Mouse (Mus musculus): ENCODE measurements around the gene Cxcl1. TPM values are rescaled to one million over a fixed set of nuclear protein-coding genes. Genes with fewer than 3 reads are reported as not detected.
A peak's percentile ranks its signal among the peaks of the same experiment; 100 is the strongest.

The Cxcl1 gene
- polyA plus RNA-seq, 1 experiment, result 1.3 TPM

DNA sequence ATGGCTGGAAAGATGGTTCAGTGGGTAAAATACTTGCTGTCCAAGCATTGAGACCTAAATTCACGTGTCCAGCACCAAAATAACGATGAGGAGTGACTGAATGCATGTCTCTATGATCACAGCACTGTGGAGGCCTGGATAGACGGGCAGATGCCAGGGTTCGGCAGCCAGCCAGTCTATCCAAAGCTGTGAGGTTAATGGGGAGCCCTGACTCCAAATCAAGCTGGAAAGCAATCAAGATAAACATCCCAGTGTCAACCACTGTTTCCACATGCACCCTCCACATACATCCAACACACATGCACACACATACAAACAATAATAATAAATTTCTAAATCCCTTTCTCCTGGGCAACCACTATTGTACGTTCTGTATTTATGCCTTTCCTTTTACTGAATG, 2.4 kb upstream of the Cxcl1 start:
- 77% methylated on average over 5 of the region's 5 CpGs for WGBS
- Histone ChIP-seq H3K36me3 (ENCODE audit: control insufficient read depth, insufficient read depth, low read length) (no peaks in the 10 kb centered on the region), H3K27ac (ENCODE audit: insufficient read depth, low read depth, low read length) (no peak overlapping the region), H3K27me3 (ENCODE audit: control insufficient read depth, insufficient read depth, low read length) (no peaks in the 10 kb centered on the region), H3K4me3 (ENCODE audit: low read depth, low read length) (no peak overlapping the region), H3K4me1 (ENCODE audit: control insufficient read depth, insufficient read depth, insufficient read length, low read length) (peaks cover 5% of the 10 kb centered on the region; the same call in 1 of the 2 replicates)
- TF ChIP-seq POLR2A (IDR thresholded peaks at IDR 0.05; ENCODE audit: low read depth, low read length) (no peak), CTCF (IDR thresholded peaks at IDR 0.05; ENCODE audit: extremely low read depth, insufficient read length, insufficient replicate concordance, low read depth, low read length) (no peak)

DNA sequence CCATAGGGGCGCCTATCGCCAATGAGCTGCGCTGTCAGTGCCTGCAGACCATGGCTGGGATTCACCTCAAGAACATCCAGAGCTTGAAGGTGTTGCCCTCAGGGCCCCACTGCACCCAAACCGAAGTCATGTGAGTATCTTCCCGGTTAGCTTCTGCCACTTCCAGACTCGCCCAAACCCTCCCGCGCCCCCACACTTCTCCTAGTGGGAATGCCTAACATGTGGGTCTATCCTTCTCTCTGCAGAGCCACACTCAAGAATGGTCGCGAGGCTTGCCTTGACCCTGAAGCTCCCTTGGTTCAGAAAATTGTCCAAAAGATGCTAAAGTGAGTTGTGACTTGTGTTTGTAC, 398 bp downstream of the Cxcl1 start:
- 27% methylated on average over 10 of the region's 10 CpGs for WGBS
- TF ChIP-seq CTCF (IDR thresholded peaks at IDR 0.05; ENCODE audit: extremely low read depth, insufficient read length, insufficient replicate concordance, low read depth, low read length), result no peak
- no peak for TF ChIP-seq POLR2A (IDR thresholded peaks at IDR 0.05; ENCODE audit: low read depth, low read length)
- peak overlapping the region; percentile 74 for H3K4me3 ChIP-seq (ENCODE audit: low read depth, low read length)
- peaks cover 3% of the 10 kb centered on the region; the same call in 1 of the 2 replicates for H3K4me1 ChIP-seq (ENCODE audit: control insufficient read depth, insufficient read depth, insufficient read length, low read length)
- no peaks in the 10 kb centered on the region for H3K27me3 ChIP-seq (ENCODE audit: control insufficient read depth, insufficient read depth, low read length)
- no peaks in the 10 kb centered on the region for H3K36me3 ChIP-seq (ENCODE audit: control insufficient read depth, insufficient read depth, low read length)
- no peak overlapping the region for H3K27ac ChIP-seq (ENCODE audit: insufficient read depth, low read depth, low read length)

DNA sequence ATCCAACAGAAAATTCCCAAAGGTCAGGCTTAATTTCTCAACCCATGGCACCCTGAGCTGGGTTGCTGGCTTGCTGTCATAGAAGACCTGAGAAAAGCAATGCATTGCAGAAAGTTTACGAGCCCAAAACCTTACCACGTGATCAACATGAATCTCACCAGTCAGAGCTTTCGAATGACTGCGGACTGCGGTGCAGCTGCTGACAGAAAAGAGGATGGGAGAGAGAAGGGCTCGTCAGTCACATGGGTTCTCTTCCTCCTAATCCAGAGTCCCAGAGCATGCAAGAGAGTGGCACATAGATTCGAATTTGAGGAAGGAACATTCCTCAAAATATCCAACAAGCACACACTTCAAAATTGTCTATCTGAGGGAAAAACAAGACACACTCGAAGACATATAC, 3.2 kb downstream of the Cxcl1 start:
- no peaks in the 10 kb centered on the region for H3K27me3 ChIP-seq (ENCODE audit: control insufficient read depth, insufficient read depth, low read length)
- TF ChIP-seq POLR2A (IDR thresholded peaks at IDR 0.05; ENCODE audit: low read depth, low read length) (no peak), CTCF (IDR thresholded peaks at IDR 0.05; ENCODE audit: extremely low read depth, insufficient read length, insufficient replicate concordance, low read depth, low read length) (no peak)
- no peak overlapping the region for H3K4me3 ChIP-seq (ENCODE audit: low read depth, low read length)
- no peak overlapping the region for H3K27ac ChIP-seq (ENCODE audit: insufficient read depth, low read depth, low read length)
- peaks cover 5% of the 10 kb centered on the region; the same call in 1 of the 2 replicates for H3K4me1 ChIP-seq (ENCODE audit: control insufficient read depth, insufficient read depth, insufficient read length, low read length)
- WGBS, result 69% methylated on average over 8 of the region's 8 CpGs
- no peaks in the 10 kb centered on the region for H3K36me3 ChIP-seq (ENCODE audit: control insufficient read depth, insufficient read depth, low read length)

DNA sequence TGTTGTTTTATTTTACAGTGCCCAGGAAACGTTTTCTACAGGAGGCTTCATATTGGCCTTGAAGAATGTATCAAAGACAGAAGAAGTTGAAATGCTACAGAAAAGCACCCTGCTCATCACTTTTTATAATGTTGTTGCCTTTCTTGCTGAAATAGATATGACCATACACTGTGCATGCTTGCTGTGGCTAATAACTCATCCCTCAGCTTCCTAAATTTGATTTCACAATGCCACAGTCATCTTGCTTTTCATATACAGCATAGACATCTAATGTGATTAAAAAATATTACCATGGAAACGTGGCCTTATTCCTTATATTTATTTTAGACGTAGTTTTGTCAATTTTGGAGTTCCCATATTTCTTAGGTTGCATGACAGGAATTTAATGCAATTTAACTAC, 6.4 kb downstream of the Cxcl1 start:
- Histone ChIP-seq H3K27me3 (ENCODE audit: control insufficient read depth, insufficient read depth, low read length) (no peaks in the 10 kb centered on the region), H3K27ac (ENCODE audit: insufficient read depth, low read depth, low read length) (no peak overlapping the region), H3K36me3 (ENCODE audit: control insufficient read depth, insufficient read depth, low read length) (no peaks in the 10 kb centered on the region), H3K4me3 (ENCODE audit: low read depth, low read length) (no peak overlapping the region), H3K4me1 (ENCODE audit: control insufficient read depth, insufficient read depth, insufficient read length, low read length) (peaks cover 5% of the 10 kb centered on the region; the same call in 1 of the 2 replicates)
- no peak for TF ChIP-seq CTCF (IDR thresholded peaks at IDR 0.05; ENCODE audit: extremely low read depth, insufficient read length, insufficient replicate concordance, low read depth, low read length)
- TF ChIP-seq POLR2A (IDR thresholded peaks at IDR 0.05; ENCODE audit: low read depth, low read length), result no peak
- 67% methylated on average over 3 of the region's 3 CpGs for WGBS

DNA sequence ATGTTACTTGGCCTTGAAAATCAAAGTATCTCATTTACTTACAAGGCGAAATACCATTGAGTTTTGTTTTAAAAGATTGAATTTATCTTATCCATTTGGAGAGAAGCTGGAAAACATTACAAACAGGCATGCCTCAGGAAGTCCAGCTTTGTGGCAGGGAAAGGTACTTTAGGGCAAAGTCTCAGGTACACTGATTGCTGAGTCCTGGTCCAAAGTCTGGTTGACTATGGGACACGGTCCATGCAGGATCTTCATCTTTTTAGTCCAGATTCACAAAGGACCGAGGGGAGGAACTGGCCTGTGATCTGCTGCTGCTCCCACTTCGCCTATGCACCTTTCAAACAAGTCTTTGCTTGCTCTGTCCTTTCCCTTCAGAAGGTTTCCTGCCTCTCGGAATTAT, 8.3 kb downstream of the Cxcl1 start:
- Histone ChIP-seq H3K4me1 (ENCODE audit: control insufficient read depth, insufficient read depth, insufficient read length, low read length) (peaks cover 11% of the 10 kb centered on the region), H3K36me3 (ENCODE audit: control insufficient read depth, insufficient read depth, low read length) (no peaks in the 10 kb centered on the region), H3K4me3 (ENCODE audit: low read depth, low read length) (no peak overlapping the region), H3K27ac (ENCODE audit: insufficient read depth, low read depth, low read length) (0 out of 2 replicates have a peak overlapping the region, but pooled peaks have one; percentile 26), H3K27me3 (ENCODE audit: control insufficient read depth, insufficient read depth, low read length) (no peaks in the 10 kb centered on the region; the same call in none of the 2 replicates)
- WGBS, result 59% methylated on average over 5 of the region's 5 CpGs
- TF ChIP-seq CTCF (IDR thresholded peaks at IDR 0.05; ENCODE audit: extremely low read depth, insufficient read length, insufficient replicate concordance, low read depth, low read length) (no peak), POLR2A (IDR thresholded peaks at IDR 0.05; ENCODE audit: low read depth, low read length) (no peak)

DNA sequence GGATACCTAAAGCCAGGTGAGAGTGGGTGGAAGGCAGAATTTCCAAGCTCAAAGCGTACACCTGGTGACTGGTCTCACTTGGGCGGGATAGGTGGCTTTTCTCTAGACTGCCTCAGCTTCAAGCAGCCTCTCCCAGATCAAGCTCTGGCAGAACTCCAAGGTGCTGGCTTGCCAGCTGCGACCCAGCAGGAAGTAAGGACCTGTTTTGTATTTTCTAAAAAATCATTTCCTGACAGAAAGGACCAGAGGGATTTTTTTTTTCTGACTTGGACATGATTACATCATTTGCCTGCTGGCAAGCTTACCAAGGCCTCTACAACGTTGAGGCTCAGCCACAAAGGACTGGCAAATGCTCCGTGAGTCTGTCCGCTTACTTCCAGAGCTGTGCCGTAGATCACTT, 9.1 kb downstream of the Cxcl1 start:
- no peak for TF ChIP-seq POLR2A (IDR thresholded peaks at IDR 0.05; ENCODE audit: low read depth, low read length)
- 15% methylated on average over 7 of the region's 7 CpGs for WGBS
- Histone ChIP-seq H3K27me3 (ENCODE audit: control insufficient read depth, insufficient read depth, low read length) (no peaks in the 10 kb centered on the region; the same call in none of the 2 replicates), H3K4me3 (ENCODE audit: low read depth, low read length) (0 out of 2 replicates have a peak overlapping the region, but pooled peaks have one; percentile 2), H3K27ac (ENCODE audit: insufficient read depth, low read depth, low read length) (peak overlapping the region; percentile 26), H3K4me1 (ENCODE audit: control insufficient read depth, insufficient read depth, insufficient read length, low read length) (peaks cover 11% of the 10 kb centered on the region), H3K36me3 (ENCODE audit: control insufficient read depth, insufficient read depth, low read length) (no peaks in the 10 kb centered on the region)

DNA sequence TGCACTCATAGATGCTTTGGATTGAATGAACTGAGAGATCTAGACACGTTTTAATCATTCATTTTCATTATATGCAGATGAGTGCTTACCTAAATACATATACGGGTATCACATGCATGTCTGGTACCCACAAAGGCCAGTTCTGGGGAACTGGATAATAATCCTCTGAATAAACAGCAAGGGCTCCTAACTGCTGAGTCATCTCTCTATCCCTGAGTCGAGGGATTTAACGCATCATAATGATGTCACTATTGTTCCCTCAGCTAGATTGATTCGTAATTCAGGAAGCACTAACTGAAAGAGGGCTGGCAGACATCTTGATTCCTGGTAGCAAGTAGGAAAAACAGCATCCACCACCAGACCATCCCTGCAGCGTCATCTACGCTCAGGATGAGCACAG, 9.6 kb downstream of the Cxcl1 start:
- no peak overlapping the region for H3K27ac ChIP-seq (ENCODE audit: insufficient read depth, low read depth, low read length)
- TF ChIP-seq POLR2A (IDR thresholded peaks at IDR 0.05; ENCODE audit: low read depth, low read length) (no peak), CTCF (IDR thresholded peaks at IDR 0.05; ENCODE audit: extremely low read depth, insufficient read length, insufficient replicate concordance, low read depth, low read length) (no peak)
- no peaks in the 10 kb centered on the region; the same call in none of the 2 replicates for H3K27me3 ChIP-seq (ENCODE audit: control insufficient read depth, insufficient read depth, low read length)
- H3K36me3 ChIP-seq (ENCODE audit: control insufficient read depth, insufficient read depth, low read length), result no peaks in the 10 kb centered on the region
- no peak overlapping the region for H3K4me3 ChIP-seq (ENCODE audit: low read depth, low read length)
- H3K4me1 ChIP-seq (ENCODE audit: control insufficient read depth, insufficient read depth, insufficient read length, low read length), result peaks cover 11% of the 10 kb centered on the region
- WGBS, result 58% methylated on average over 7 of the region's 7 CpGs

Measured in small intestine, adult 2 months (tissue).